Mouse (Mus musculus) embryonic fibroblast, embryonic 13.5 days (primary cell): ENCODE data around the gene 2810004N23Rik.

Experiments used
- CTCF ChIP-seq: IDR thresholded peaks from 2 replicates; pipeline ENCODE4 v1.5.1; 2011; ENCODE audit warnings: mild to moderate bottlenecking, control low read depth, low read length, moderate library complexity, borderline replicate concordance; ENCODE audit not compliant: insufficient read depth
- POLR2A ChIP-seq: IDR thresholded peaks from 2 replicates; pipeline ENCODE4 v1.6.1; 2011; ENCODE audit warnings: low read depth, mild to moderate bottlenecking, control low read depth, low read length, moderate library complexity

- TF ChIP-seq CTCF (no peak), POLR2A (no peak)
Measured at GRCm38 (mm10) chr8:124909936-124910335, 47.0 kb upstream of the 2810004N23Rik start.
